Mouse (Mus musculus): ENCODE measurements around the gene Ccr1l1.

- no peak for TF ChIP-seq CTCF (IDR thresholded peaks at IDR 0.05; ENCODE audit: borderline replicate concordance, control insufficient read depth, extremely low read depth, insufficient read depth, low read length, poor library complexity)
- TF ChIP-seq POLR2A (IDR thresholded peaks at IDR 0.05; ENCODE audit: control insufficient read depth, extremely low read depth, insufficient read depth, low read length, poor library complexity), result no peak
These were observed 37.8 kb upstream of the Ccr1l1 start for GRCm38 (mm10) chr9:124016048-124016447.

All from thymus, adult 2 months (tissue).